Mouse (Mus musculus): ENCODE measurements around the gene Gm10337. TPM values are rescaled to one million over a fixed set of nuclear protein-coding genes. Genes with fewer than 3 reads are reported as not detected.

Gm10337 gene
- polyA plus RNA-seq, 1 experiment from 2014 or later: 5.5 TPM

Other genes starting within 250 kb of the Gm10337 start
- 13.6 and 14.7 TPM in 2 replicates for gene Rarg, start 246.2 kb upstream of the Gm10337 start, polyA plus RNA-seq (2015; fragmentation: Nextera tagmentation; extraction: Ambion mirVana)
- gene Gm9918, start 233.2 kb upstream of the Gm10337 start, polyA plus RNA-seq (2015; fragmentation: Nextera tagmentation; extraction: Ambion mirVana): 0.13 TPM in 1 of 2 replicates, not detected in the other
- 74.2 and 77.6 TPM in 2 replicates for gene Mfsd5, start 224.3 kb upstream of the Gm10337 start, polyA plus RNA-seq (2015; fragmentation: Nextera tagmentation; extraction: Ambion mirVana)
- gene Espl1, start 207.5 kb upstream of the Gm10337 start, polyA plus RNA-seq (2015; fragmentation: Nextera tagmentation; extraction: Ambion mirVana): 18.0 and 21.1 TPM in 2 replicates
- gene Pfdn5, start 177.6 kb upstream of the Gm10337 start, polyA plus RNA-seq (2015; fragmentation: Nextera tagmentation; extraction: Ambion mirVana): 280 and 283 TPM in 2 replicates
- 75.3 and 80.9 TPM in 2 replicates for gene Myg1, start 172.0 kb upstream of the Gm10337 start, polyA plus RNA-seq (2015; fragmentation: Nextera tagmentation; extraction: Ambion mirVana)
- 50.6 and 59.1 TPM in 2 replicates for gene Aaas, start 153.0 kb upstream of the Gm10337 start, polyA plus RNA-seq (2015; fragmentation: Nextera tagmentation; extraction: Ambion mirVana)
- 0.50 and 0.60 TPM in 2 replicates for gene Sp7, start 136.5 kb upstream of the Gm10337 start, polyA plus RNA-seq (2015; fragmentation: Nextera tagmentation; extraction: Ambion mirVana)
- 6.8 and 7.2 TPM in 2 replicates for gene Sp1, start 97.6 kb upstream of the Gm10337 start, polyA plus RNA-seq (2015; fragmentation: Nextera tagmentation; extraction: Ambion mirVana)
- 0.75 and 0.88 TPM in 2 replicates for gene Amhr2, start 58.4 kb upstream of the Gm10337 start, polyA plus RNA-seq (2015; fragmentation: Nextera tagmentation; extraction: Ambion mirVana)
- 173 and 182 TPM in 2 replicates for gene Prr13, start 44.7 kb upstream of the Gm10337 start, polyA plus RNA-seq (2015; fragmentation: Nextera tagmentation; extraction: Ambion mirVana)
- gene Pcbp2, start 33.2 kb upstream of the Gm10337 start, polyA plus RNA-seq (2015; fragmentation: Nextera tagmentation; extraction: Ambion mirVana): 138 and 152 TPM in 2 replicates
- 9.2 TPM in 2 replicates for gene Map3k12, start 13.3 kb downstream of the Gm10337 start, polyA plus RNA-seq (2015; fragmentation: Nextera tagmentation; extraction: Ambion mirVana)
- gene Tarbp2, start 14.5 kb downstream of the Gm10337 start, polyA plus RNA-seq (2015; fragmentation: Nextera tagmentation; extraction: Ambion mirVana): 91.3 and 105 TPM in 2 replicates
- gene Npff, start 21.2 kb downstream of the Gm10337 start, polyA plus RNA-seq (2015; fragmentation: Nextera tagmentation; extraction: Ambion mirVana): 1.8 and 1.9 TPM in 2 replicates
- gene Gm28047, start 121.3 kb downstream of the Gm10337 start, polyA plus RNA-seq (2015; fragmentation: Nextera tagmentation; extraction: Ambion mirVana): not detected in 2 replicates
- gene Atf7, start 121.7 kb downstream of the Gm10337 start, polyA plus RNA-seq (2015; fragmentation: Nextera tagmentation; extraction: Ambion mirVana): 21.9 and 22.5 TPM in 2 replicates
- 55.5 and 77.3 TPM in 2 replicates for gene Atp5g2, start 168.6 kb downstream of the Gm10337 start, polyA plus RNA-seq (2015; fragmentation: Nextera tagmentation; extraction: Ambion mirVana)
- gene Calcoco1, start 218.5 kb downstream of the Gm10337 start, polyA plus RNA-seq (2015; fragmentation: Nextera tagmentation; extraction: Ambion mirVana): 26.5 and 27.0 TPM in 2 replicates